Mouse (Mus musculus) embryonic fibroblast, embryonic 13.5 days (primary cell): ENCODE data around the gene Ebf1.

Experiments used
- CTCF ChIP-seq: IDR thresholded peaks from 2 replicates; pipeline ENCODE4 v1.5.1; 2011; ENCODE audit warnings: mild to moderate bottlenecking, control low read depth, low read length, moderate library complexity, borderline replicate concordance; ENCODE audit not compliant: insufficient read depth
- POLR2A ChIP-seq: IDR thresholded peaks from 2 replicates; pipeline ENCODE4 v1.6.1; 2011; ENCODE audit warnings: low read depth, mild to moderate bottlenecking, control low read depth, low read length, moderate library complexity

DNA sequence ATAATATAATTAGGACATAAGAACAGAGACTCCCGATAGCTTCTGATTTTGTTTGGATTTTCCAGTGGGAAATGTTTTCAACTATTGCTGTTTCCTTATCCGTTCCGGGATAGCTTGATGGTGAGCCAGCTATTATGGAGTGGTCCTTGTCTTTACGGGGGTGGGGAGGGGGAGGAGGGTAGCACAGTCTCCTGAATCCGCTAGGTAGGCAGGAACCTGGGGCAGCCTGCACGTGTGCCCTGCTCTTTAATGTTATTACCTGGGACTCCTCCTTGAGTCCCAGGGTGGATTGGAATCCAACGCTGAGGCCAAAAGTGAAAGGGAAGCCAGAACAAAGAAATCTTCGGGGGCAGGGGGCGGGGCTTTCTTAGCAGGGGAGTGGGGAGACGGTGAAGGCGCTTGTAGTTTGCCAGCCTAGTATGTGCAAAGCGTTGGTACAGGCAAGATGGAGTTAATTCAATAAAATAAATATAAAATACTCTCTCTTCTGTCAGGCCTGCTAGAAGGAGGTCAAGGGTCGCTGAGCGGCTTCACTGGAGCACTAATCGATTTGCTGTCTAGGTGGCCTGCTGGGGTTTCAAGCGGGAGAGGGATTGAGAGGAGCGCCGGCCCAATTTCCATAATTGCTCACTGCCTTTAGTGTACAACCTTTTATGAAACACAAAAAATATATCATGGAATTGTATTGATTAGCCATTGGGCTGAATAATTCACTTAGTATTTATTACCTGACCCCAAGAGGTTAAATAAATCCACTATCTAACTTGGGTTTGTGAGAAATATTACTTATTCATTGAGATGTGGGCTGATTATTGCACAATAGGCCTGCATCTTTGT, 65.8 kb downstream of the Ebf1 start:
- TF ChIP-seq CTCF, result no peak
- TF ChIP-seq POLR2A, result no peak
